Mouse (Mus musculus) c-Kit-positive CD71-negative TER-119-negative erythroid progenitor cells, embryonic 14.5 days (primary cell): ENCODE measurements around the gene Tmigd3.

ENCODE experiments used
- DNase-seq: peaks from one replicate; pipeline ENCODE4 v3.0.0-alpha.2; 2013; ENCODE audit warnings: low read depth

Gene Tmigd3

DNA sequence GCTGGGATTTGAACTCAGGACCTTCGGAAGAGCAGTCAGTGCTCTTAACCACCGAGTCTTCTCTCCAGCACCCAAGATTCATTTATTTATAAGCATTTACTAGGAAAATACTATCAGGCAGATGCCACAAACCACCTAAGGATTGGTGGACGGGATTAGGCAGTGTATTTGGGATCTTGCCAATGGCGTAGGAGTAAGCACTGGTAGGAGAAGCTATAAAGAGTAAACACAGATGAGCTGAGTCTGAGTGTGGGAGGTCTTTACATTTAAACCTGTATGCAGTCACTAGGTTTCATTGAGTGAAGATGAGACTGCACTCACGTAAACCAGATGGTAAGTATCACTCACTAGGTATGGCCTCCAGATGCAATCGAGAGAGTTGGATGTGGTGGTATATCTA, 63.2 kb downstream of the Tmigd3 start:
- no peak for DNase-seq

- DNase-seq = no peak
Observed at GRCm38 (mm10) chr3:105935033-105935432, 64.3 kb downstream of the Tmigd3 start.

GRCm38 (mm10) chr3:105936111-105936510, 65.4 kb downstream of the Tmigd3 start:
- DNase-seq = no peak

DNA sequence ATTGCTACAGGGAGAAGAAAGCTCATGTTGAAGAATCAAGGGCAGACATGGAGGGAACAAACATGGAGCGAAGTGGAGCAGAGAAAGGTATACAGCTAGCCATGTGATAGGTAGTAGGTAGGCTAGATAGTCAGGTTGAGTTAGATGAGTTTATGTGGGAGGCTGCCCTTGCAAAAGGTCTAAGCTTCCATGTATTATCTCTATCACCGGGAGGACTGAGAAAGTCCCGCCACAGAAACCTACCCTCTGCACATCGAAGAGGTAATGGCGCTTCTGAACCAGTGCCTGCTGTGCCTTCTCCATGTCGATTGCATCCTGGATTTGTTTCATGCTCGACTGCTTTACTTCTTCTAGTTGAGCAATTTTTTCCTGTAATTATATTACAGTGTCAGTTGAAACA, 80.6 kb downstream of the Tmigd3 start:
- DNase-seq = no peak

GRCm38 (mm10) chr3:105957235-105957634, 86.5 kb downstream of the Tmigd3 start:
- no peak for DNase-seq

GRCm38 (mm10) chr3:105958204-105958603, 87.5 kb downstream of the Tmigd3 start:
- DNase-seq = no peak

- DNase-seq = peak; percentile 100
Observed at GRCm38 (mm10) chr3:105958974-105959580, 88.4 kb downstream of the Tmigd3 start, which contains the start of gene Wdr77. Gene Wdr77 (plus strand): TSS chr3:105959369.

DNA sequence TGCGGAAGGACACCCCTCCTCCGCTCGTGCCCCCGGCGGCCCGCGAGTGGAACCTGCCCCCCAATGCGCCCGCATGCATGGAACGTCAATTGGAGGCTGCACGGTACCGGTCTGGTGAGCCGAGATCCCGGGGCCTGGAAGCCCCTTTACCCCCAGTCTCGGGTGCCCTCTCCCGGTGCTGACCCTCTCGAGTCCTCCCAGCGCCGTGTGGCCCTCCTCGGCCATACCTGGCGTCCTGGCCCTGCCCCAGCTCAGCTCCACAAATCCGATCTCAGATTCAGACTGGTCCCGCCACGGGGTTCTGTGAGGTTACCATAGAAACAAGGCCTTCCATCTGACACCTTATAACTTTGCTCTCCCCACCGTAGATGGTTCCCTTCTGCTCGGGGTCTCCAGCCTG, 88.9 kb downstream of the Tmigd3 start:
- no peak for DNase-seq

DNA sequence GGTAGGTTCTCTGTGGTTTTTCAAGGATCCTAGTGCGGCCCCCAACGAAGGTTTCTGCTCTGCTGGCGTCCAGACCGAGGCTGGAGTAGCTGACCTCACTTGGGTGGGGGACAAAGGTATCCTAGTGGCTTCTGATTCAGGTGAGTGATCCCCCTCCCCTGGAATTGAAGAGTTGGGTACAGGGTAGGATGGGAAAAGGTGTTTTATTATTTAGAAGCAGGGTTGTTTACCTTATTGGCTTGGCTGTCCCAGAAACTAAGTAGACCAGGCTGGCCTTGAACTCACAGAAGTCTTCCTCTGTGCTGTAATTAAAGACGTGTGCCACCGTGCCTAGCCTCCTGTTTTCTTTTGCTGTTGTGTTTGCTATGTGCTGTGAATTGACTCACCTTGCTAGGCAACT, 89.3 kb downstream of the Tmigd3 start, which contains the start of gene Atp5f1:
Gene Atp5f1 (minus strand): TSS at position 101 of the 400 bp plus-strand sequence.
- DNase-seq = no peak

DNA sequence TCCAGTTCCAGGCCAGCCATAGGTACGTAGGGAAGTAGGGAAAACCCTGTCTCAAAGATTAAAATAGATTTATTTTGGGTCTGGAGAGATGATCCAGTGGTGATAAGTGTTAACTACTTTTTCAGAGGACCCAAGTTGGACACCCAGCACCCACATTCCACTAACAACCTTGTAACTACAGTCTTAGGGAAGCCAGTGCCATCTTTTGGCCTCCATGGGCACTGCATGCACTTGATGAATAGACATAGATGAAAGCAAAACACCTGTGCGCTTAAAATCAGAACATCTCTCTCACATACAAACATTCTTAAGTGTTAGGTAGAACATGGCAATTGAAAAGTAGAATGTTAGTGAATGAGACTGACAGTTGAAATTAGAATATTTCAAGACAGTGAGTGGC, 90.0 kb downstream of the Tmigd3 start:
- no peak for DNase-seq

GRCm38 (mm10) chr3:105971831-105972446, 101.2 kb downstream of the Tmigd3 start:
- no peak for DNase-seq

DNA sequence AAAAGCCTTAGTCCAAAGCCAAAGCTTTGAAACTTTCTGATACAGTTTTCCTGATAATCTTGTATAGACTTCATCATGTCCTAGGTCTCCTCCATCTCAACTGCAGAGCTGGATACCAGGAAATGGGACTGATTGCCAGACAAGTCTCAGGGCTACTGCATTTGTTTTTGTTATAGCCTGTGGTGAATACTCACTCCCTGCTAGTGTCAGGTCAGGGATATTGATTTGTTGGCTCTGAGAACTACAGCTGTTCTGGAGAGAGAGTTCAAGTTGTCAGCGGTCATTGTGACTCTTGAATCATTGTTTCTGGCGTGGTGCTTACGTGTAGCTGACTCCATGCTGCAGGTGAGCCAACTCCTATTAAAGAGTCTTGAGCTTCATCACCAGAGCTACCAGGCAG, 102.7 kb downstream of the Tmigd3 start, which contains the start of gene Ovgp1:
Gene Ovgp1 (plus strand): TSS at position 301 of the 400 bp plus-strand sequence.
- DNase-seq = no peak
